Mouse (Mus musculus): ENCODE data around the gene Kansl3. TPM values are rescaled to one million over a fixed set of nuclear protein-coding genes. Genes with fewer than 3 reads are reported as not detected.

Gene Kansl3
- polyA plus RNA-seq (2015; fragmentation: Nextera tagmentation; extraction: Ambion mirVana): 10.9 and 12.2 TPM in 2 replicates

GRCm38 (mm10) chr1:36368969-36369645 is at the start of gene Kansl3:
TSS of gene Kansl3 (minus strand) at chr1:36369181.
- Histone ChIP-seq H3K36me3 (peaks cover 21% of the 10 kb centered on the region), H3K4me3 (replicated peaks) (peak within 1 kb of the TSS; percentile 77), H3K4me2 (peak within 1 kb of the TSS; percentile 80), H3K27ac (peak within 1 kb of the TSS; percentile 83), H3K4me1 (replicated peaks) (peaks cover 38% of the 10 kb centered on the region), H3K9me3 (replicated peaks) (no peaks in the 10 kb centered on the region), H3K27me3 (peaks cover 16% of the 10 kb centered on the region; the same call in 1 of the 2 replicates), H3K9ac (peak within 1 kb of the TSS; percentile 92)
- ATAC-seq (ENCODE audit: low read depth) (peak; percentile 83), DNase-seq (peak; percentile 89)
- WGBS (ENCODE audit: insufficient replicate concordance): 3% methylated on average over 61 of the region's 61 CpGs

GRCm38 (mm10) chr1:36404531-36404930 is 35.5 kb upstream of the Kansl3 start:
- Histone ChIP-seq H3K27ac (no peak overlapping the region), H3K9ac (no peak overlapping the region), H3K4me1 (replicated peaks) (no peaks in the 10 kb centered on the region), H3K4me2 (no peak overlapping the region), H3K4me3 (replicated peaks) (no peak overlapping the region), H3K27me3 (no peaks in the 10 kb centered on the region), H3K36me3 (no peaks in the 10 kb centered on the region), H3K9me3 (replicated peaks) (no peaks in the 10 kb centered on the region)
- DNase-seq: no peak
- no peak for ATAC-seq (ENCODE audit: low read depth)
- WGBS (ENCODE audit: insufficient replicate concordance): 62% methylated on average over 6 of the region's 6 CpGs

DNA sequence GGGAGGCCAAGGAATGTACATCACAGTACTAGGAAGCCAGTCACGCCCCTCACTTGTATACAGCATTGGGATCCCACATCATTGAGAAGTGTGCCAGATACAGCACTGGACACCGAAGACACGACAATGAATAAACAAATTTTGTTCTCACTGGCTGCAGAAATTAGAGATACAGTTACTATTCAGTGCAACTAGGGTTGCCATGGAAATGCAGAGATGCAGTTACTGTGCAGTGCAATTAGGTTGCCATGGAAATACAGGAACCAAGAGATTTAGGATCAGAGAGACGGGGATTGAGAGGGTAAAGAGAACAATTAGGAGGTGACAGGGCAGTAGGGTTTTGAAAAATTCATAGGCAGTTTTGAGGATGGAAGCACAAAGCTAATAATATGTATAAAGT is 32.5 kb upstream of the Kansl3 start:
- H3K4me3 ChIP-seq (replicated peaks): no peak overlapping the region
- no peaks in the 10 kb centered on the region for H3K4me1 ChIP-seq (replicated peaks)
- no peak overlapping the region for H3K9ac ChIP-seq
- H3K4me2 ChIP-seq: no peak overlapping the region
- H3K27me3 ChIP-seq: no peaks in the 10 kb centered on the region
- no peaks in the 10 kb centered on the region for H3K36me3 ChIP-seq
- no peaks in the 10 kb centered on the region for H3K9me3 ChIP-seq (replicated peaks)
- 61% methylated on average over 4 of the region's 4 CpGs for WGBS (ENCODE audit: insufficient replicate concordance)
- DNase-seq: no peak
- no peak for ATAC-seq (ENCODE audit: low read depth)
- no peak overlapping the region for H3K27ac ChIP-seq

DNA sequence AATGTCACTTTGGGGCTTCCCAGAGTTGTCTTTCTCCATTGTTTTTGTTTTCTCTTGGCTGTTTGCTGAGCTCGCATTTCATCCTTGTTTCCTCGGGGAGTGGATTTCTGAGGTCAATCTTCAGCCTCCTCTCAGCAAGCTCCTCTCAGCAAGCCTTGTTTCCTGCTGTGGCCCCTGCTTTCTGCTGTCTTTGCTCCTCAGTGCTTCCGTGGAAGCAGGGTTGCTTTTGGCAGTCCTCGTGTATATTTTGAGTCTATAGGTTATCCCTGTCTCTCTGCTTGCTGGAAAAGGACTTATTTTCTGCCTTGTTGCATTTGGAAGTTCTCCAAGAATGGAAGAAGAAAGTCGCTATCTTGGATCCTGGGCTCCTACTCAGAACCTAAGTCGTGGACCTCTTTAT is 28.1 kb upstream of the Kansl3 start:
- no peak overlapping the region for H3K9ac ChIP-seq
- no peak overlapping the region for H3K27ac ChIP-seq
- 26% methylated on average over 6 of the region's 6 CpGs for WGBS (ENCODE audit: insufficient replicate concordance)
- no peaks in the 10 kb centered on the region for H3K4me1 ChIP-seq (replicated peaks)
- H3K36me3 ChIP-seq: no peaks in the 10 kb centered on the region
- ATAC-seq (ENCODE audit: low read depth) (no peak), DNase-seq (no peak)
- H3K9me3 ChIP-seq (replicated peaks): no peaks in the 10 kb centered on the region
- no peak overlapping the region for H3K4me2 ChIP-seq
- H3K4me3 ChIP-seq (replicated peaks): no peak overlapping the region
- H3K27me3 ChIP-seq: no peaks in the 10 kb centered on the region

- H3K27ac ChIP-seq: no peak overlapping the region
- 54% methylated on average over 4 of the region's 4 CpGs for WGBS (ENCODE audit: insufficient replicate concordance)
- no peak overlapping the region for H3K4me3 ChIP-seq (replicated peaks)
- H3K4me1 ChIP-seq (replicated peaks): peaks cover 11% of the 10 kb centered on the region
- H3K36me3 ChIP-seq: no peaks in the 10 kb centered on the region
- H3K9ac ChIP-seq: no peak overlapping the region
- H3K27me3 ChIP-seq: 0 out of 2 replicates have a peak, but pooled peaks cover 7% of the 10 kb centered on the region
- H3K4me2 ChIP-seq: no peak overlapping the region
- DNase-seq: no peak
- ATAC-seq (ENCODE audit: low read depth): no peak
- no peaks in the 10 kb centered on the region for H3K9me3 ChIP-seq (replicated peaks)
These were observed 10.6 kb upstream of the Kansl3 start for GRCm38 (mm10) chr1:36379582-36379981.

DNA sequence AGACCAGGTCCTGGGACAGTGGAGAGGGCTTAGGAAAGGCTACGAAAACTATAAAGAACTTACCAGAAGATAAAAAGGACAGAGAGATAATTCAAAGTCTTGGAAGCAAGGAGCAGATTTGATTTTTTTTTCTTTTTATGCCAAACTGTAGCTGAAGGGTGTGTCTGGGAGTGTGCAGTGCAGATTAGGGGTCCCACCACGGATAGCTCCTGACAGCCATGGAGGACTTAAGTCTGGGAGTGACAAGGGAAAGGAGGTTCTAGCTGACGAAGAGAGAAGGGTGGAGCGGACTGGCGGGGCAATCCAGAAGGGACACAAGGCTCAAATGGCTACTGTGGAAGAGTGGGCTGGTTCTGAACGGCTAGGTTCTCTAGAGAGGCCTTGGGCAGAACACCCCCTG is 9.9 kb upstream of the Kansl3 start:
- Histone ChIP-seq H3K27me3 (peaks cover 13% of the 10 kb centered on the region; the same call in 1 of the 2 replicates), H3K27ac (no peak overlapping the region), H3K36me3 (no peaks in the 10 kb centered on the region), H3K9ac (no peak overlapping the region), H3K4me1 (replicated peaks) (peaks cover 11% of the 10 kb centered on the region), H3K4me3 (replicated peaks) (no peak overlapping the region), H3K9me3 (replicated peaks) (no peaks in the 10 kb centered on the region), H3K4me2 (no peak overlapping the region)
- ATAC-seq (ENCODE audit: low read depth) (peak; percentile 62; the same call in 1 of the 2 replicates), DNase-seq (peak; percentile 33)
- WGBS (ENCODE audit: insufficient replicate concordance): 30% methylated on average over 6 of the region's 6 CpGs

GRCm38 (mm10) chr1:36371934-36372845 is 3.2 kb upstream of the Kansl3 start, which contains the start of gene Fer1l5:
TSS of gene Fer1l5 (plus strand) at chr1:36372291.
- DNase-seq (peak; percentile 11), ATAC-seq (ENCODE audit: low read depth) (no peak)
- 0 out of 2 replicates have a peak, but pooled peaks cover 4% of the 10 kb centered on the region for H3K36me3 ChIP-seq
- H3K27ac ChIP-seq: no peak within 1 kb of the TSS
- H3K4me3 ChIP-seq (replicated peaks): no peak within 1 kb of the TSS
- no peak within 1 kb of the TSS for H3K4me2 ChIP-seq
- peaks cover 28% of the 10 kb centered on the region for H3K4me1 ChIP-seq (replicated peaks)
- H3K9ac ChIP-seq: no peak within 1 kb of the TSS
- peaks cover 27% of the 10 kb centered on the region; the same call in 1 of the 2 replicates for H3K27me3 ChIP-seq
- WGBS (ENCODE audit: insufficient replicate concordance): 48% methylated on average over 10 of the region's 10 CpGs
- no peaks in the 10 kb centered on the region for H3K9me3 ChIP-seq (replicated peaks)

DNA sequence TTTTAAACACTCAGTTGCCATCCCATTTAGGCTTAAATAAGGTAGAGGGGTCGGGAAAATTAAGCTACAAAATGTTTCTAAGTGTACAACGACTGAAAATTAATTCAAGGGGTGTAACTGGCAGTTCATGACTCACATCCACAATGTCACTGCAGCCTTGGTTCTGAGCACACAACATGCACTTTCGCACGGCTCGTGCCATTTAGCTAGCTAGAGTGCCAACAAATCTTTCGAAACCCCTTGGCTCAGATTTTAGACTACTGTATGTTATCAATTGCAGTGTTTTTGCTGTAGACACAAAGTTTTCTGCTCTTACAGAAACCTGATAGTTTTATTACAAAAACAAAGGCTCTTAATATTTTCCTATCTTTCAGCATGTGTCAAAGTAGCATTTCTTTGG is 1.9 kb upstream of the Kansl3 start:
- Histone ChIP-seq H3K4me2 (no peak overlapping the region), H3K27me3 (peaks cover 27% of the 10 kb centered on the region; the same call in 1 of the 2 replicates), H3K36me3 (peaks cover 10% of the 10 kb centered on the region), H3K4me3 (replicated peaks) (no peak overlapping the region), H3K27ac (no peak overlapping the region), H3K9ac (no peak overlapping the region), H3K9me3 (replicated peaks) (no peaks in the 10 kb centered on the region), H3K4me1 (replicated peaks) (peaks cover 35% of the 10 kb centered on the region)
- ATAC-seq (ENCODE audit: low read depth) (no peak), DNase-seq (no peak)
- 72% methylated on average over 6 of the region's 6 CpGs for WGBS (ENCODE audit: insufficient replicate concordance)

- Histone ChIP-seq H3K4me1 (replicated peaks) (peaks cover 38% of the 10 kb centered on the region), H3K27ac (peak overlapping the region; percentile 83), H3K4me2 (peak overlapping the region; percentile 80), H3K9me3 (replicated peaks) (no peaks in the 10 kb centered on the region), H3K9ac (peak overlapping the region; percentile 92), H3K4me3 (replicated peaks) (peak overlapping the region; percentile 77), H3K36me3 (peaks cover 29% of the 10 kb centered on the region), H3K27me3 (0 out of 2 replicates have a peak, but pooled peaks cover 8% of the 10 kb centered on the region)
- 5% methylated on average over 55 of the region's 55 CpGs for WGBS (ENCODE audit: insufficient replicate concordance)
- ATAC-seq (ENCODE audit: low read depth): peak; percentile 84
- no peak for DNase-seq
These were observed 641 bp downstream of the Kansl3 start for GRCm38 (mm10) chr1:36368112-36368968.

GRCm38 (mm10) chr1:36367698-36368097 is 1.3 kb downstream of the Kansl3 start:
- Histone ChIP-seq H3K4me2 (peak overlapping the region; percentile 80), H3K9ac (peak overlapping the region; percentile 92), H3K4me1 (replicated peaks) (peaks cover 38% of the 10 kb centered on the region), H3K9me3 (replicated peaks) (no peaks in the 10 kb centered on the region), H3K4me3 (replicated peaks) (peak overlapping the region; percentile 77), H3K36me3 (peaks cover 34% of the 10 kb centered on the region), H3K27me3 (0 out of 2 replicates have a peak, but pooled peaks cover 6% of the 10 kb centered on the region), H3K27ac (no peak overlapping the region)
- ATAC-seq (ENCODE audit: low read depth): no peak
- no peak for DNase-seq
- 50% methylated on average over 12 of the region's 12 CpGs for WGBS (ENCODE audit: insufficient replicate concordance)
